Mouse (Mus musculus): ENCODE data around the gene Ptgr1. TPM values are rescaled to one million over a fixed set of nuclear protein-coding genes. Genes with fewer than 3 reads are reported as not detected.
A peak's percentile ranks its signal among the peaks of the same experiment; 100 is the strongest.

Ptgr1 gene
- 3.2 and 4.2 TPM in 2 replicates for polyA plus RNA-seq (2015; fragmentation: Nextera tagmentation; extraction: Ambion mirVana)

DNA sequence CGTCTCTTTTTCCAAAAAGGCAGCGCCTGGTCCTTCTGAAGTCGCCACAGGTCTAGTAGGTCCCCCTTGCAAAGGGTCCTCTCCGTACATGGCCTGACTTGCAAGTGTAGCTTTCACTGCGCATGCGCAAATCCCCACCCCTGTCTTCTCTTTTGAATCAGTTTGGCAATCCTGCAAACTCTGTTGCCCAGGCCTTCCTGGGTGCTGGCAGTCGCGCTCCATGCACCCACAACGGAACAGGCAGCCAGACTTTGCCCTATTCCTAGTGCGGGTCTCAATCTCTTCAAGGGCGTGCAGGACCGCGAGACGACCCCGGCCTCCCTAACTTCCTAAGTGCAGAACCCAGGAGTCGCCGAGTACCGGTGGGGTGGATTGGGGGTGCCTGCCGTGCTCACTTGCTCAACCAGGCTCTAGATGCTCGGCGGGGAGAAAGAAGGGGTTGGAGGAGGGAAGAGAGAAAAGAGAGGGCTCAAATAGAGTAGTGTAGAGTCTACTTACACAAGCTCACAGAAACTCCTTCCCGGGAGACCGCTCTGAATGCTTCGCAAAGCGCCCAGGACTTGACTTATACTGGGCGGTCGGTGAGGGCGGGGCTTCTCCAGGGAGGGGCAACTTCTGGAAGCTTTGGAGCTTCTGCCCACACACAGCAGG lies at the start of gene Ptgr1:
Gene Ptgr1, minus strand, starts transcription at position 580 of the 651 bp plus-strand sequence.
- H3K27ac ChIP-seq, result no peak within 1 kb of the TSS
- peak within 1 kb of the TSS; percentile 37 for H3K9ac ChIP-seq
- no peaks in the 10 kb centered on the region for H3K9me3 ChIP-seq
- ATAC-seq (replicated peaks), result peak; percentile 83
- peaks cover 6% of the 10 kb centered on the region; the same call in 1 of the 2 replicates for H3K27me3 ChIP-seq (replicated peaks)
- H3K36me3 ChIP-seq (replicated peaks), result no peaks in the 10 kb centered on the region
- peaks cover 7% of the 10 kb centered on the region for H3K4me1 ChIP-seq
- WGBS, result 2% methylated on average over 28 of the region's 28 CpGs
- peak within 1 kb of the TSS; percentile 91 for H3K4me2 ChIP-seq
- H3K4me3 ChIP-seq, result peak within 1 kb of the TSS; percentile 46

DNA sequence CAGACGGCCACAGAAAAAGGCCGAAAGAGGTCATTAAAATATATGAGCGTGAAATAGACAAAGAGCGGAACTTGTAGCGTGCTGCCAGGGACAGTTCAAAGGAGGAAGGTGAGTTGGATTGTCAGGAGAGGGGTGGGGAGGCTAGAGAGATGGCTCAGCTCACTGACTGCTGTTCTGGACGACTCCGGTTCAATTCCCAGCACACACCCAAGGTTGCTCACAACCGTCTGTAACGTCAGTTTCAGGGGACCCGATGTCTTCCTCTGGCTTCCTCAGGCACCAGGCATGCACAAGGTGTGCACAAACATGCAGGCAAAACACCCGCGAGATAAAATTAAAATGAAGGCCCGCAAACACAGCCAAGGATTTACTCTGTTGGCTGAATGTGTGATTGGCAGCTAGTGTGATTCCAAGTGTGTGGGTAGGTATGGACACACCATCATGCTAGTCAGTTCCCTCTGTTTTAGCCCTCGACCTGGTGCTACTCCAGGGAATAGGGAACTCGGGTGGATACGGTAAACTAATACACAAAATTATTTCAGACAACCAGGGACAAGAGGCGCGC lies 48.9 kb upstream of the Ptgr1 start:
- Histone ChIP-seq H3K9me3 (no peaks in the 10 kb centered on the region), H3K4me3 (peak overlapping the region; percentile 92), H3K4me2 (peak overlapping the region; percentile 54), H3K27me3 (replicated peaks) (no peaks in the 10 kb centered on the region), H3K9ac (peak overlapping the region; percentile 98), H3K4me1 (peaks cover 12% of the 10 kb centered on the region), H3K27ac (peak overlapping the region; percentile 97), H3K36me3 (replicated peaks) (no peaks in the 10 kb centered on the region)
- WGBS, result 51% methylated on average over 18 of the region's 18 CpGs
- ATAC-seq (replicated peaks), result peak; percentile 53

DNA sequence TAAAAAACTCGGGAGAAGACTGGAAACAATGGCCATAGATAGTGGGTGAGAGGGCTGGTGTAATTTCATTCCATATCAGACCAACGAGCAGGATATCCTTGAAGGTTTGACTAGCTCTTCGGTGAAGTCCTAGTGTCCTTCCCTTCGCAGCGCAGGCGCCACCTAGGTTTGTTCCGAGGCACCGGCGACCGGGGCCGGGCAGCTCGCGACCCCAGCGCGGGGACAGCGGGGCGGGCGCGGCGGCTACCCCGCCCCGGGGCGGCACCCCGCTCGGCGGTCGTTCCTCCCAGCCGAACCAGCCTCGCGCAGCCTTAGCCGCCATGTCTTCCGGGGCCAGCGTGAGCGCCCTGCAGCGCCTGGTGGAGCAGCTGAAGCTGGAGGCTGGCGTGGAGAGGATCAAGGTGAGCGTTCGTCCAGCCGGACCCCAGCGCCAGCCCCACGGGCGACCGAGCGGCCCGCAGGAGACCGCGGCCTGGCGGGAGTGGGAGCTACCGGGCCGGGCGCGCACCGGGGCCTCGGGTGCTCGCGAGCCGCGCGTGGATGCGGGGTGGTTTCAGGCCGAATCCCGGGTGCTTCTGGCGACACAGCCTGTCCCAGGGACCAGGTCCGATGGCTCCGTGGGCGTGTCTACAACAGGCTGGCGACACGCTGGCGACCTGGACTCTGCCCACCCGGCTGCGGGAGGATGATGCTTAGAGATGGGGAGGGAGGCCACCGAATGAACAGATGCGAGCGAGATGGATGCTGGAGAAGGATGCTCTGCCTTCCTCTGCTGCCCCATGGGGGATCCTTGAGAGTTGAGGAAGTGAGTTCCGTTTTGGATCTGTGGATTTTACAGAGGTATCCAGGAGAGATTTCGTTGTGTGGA lies 48.2 kb upstream of the Ptgr1 start, which contains the start of gene Gng10:
Gene Gng10, plus strand, starts transcription at position 171 of the 868 bp plus-strand sequence.
- Histone ChIP-seq H3K9ac (peak within 1 kb of the TSS; percentile 98), H3K9me3 (no peaks in the 10 kb centered on the region), H3K27ac (peak within 1 kb of the TSS; percentile 97), H3K36me3 (replicated peaks) (no peaks in the 10 kb centered on the region), H3K4me2 (peak within 1 kb of the TSS; percentile 54), H3K4me1 (peaks cover 12% of the 10 kb centered on the region), H3K4me3 (peak within 1 kb of the TSS; percentile 92), H3K27me3 (replicated peaks) (no peaks in the 10 kb centered on the region)
- WGBS, result 10% methylated on average over 75 of the region's 76 CpGs
- peak; percentile 92 for ATAC-seq (replicated peaks)

- Histone ChIP-seq H3K27ac (peak overlapping the region; percentile 97), H3K4me2 (peak overlapping the region; percentile 54), H3K36me3 (replicated peaks) (no peaks in the 10 kb centered on the region), H3K9me3 (no peaks in the 10 kb centered on the region), H3K4me1 (peaks cover 12% of the 10 kb centered on the region), H3K27me3 (replicated peaks) (no peaks in the 10 kb centered on the region), H3K4me3 (peak overlapping the region; percentile 92), H3K9ac (peak overlapping the region; percentile 98; the same call in 1 of the 2 replicates)
- peak; percentile 63 for ATAC-seq (replicated peaks)
- WGBS, result 71% methylated on average over 10 of the region's 10 CpGs
Observed at GRCm38 (mm10) chr4:59034325-59034917, 47.5 kb upstream of the Ptgr1 start.

- H3K4me3 ChIP-seq, result no peak overlapping the region
- no peak overlapping the region for H3K4me2 ChIP-seq
- H3K9ac ChIP-seq, result no peak overlapping the region
- WGBS, result 90% methylated on average over 2 of the region's 2 CpGs
- no peaks in the 10 kb centered on the region for H3K4me1 ChIP-seq
- H3K9me3 ChIP-seq, result no peaks in the 10 kb centered on the region
- no peak overlapping the region for H3K27ac ChIP-seq
- H3K27me3 ChIP-seq (replicated peaks), result no peaks in the 10 kb centered on the region
- ATAC-seq (replicated peaks), result no peak
- H3K36me3 ChIP-seq (replicated peaks), result peaks cover 4% of the 10 kb centered on the region; the same call in 1 of the 2 replicates
Observed at GRCm38 (mm10) chr4:59016922-59017321, 30.0 kb upstream of the Ptgr1 start.

- no peaks in the 10 kb centered on the region for H3K27me3 ChIP-seq (replicated peaks)
- no peaks in the 10 kb centered on the region for H3K9me3 ChIP-seq
- no peak overlapping the region for H3K4me2 ChIP-seq
- ATAC-seq (replicated peaks), result no peak
- no peak overlapping the region for H3K4me3 ChIP-seq
- no peak overlapping the region for H3K9ac ChIP-seq
- 91% methylated on average over 3 of the region's 3 CpGs for WGBS
- H3K4me1 ChIP-seq, result no peaks in the 10 kb centered on the region
- H3K36me3 ChIP-seq (replicated peaks), result peaks cover 4% of the 10 kb centered on the region; the same call in 1 of the 2 replicates
- H3K27ac ChIP-seq, result no peak overlapping the region
Observed at GRCm38 (mm10) chr4:59015181-59015580, 28.3 kb upstream of the Ptgr1 start.

GRCm38 (mm10) chr4:59011446-59011845 lies 24.5 kb upstream of the Ptgr1 start:
- no peaks in the 10 kb centered on the region; the same call in 1 of the 2 replicates for H3K4me1 ChIP-seq
- no peaks in the 10 kb centered on the region for H3K27me3 ChIP-seq (replicated peaks)
- H3K36me3 ChIP-seq (replicated peaks), result no peaks in the 10 kb centered on the region
- H3K4me2 ChIP-seq, result no peak overlapping the region
- H3K27ac ChIP-seq, result no peak overlapping the region
- 88% methylated on average over 3 of the region's 3 CpGs for WGBS
- ATAC-seq (replicated peaks), result no peak
- no peak overlapping the region for H3K4me3 ChIP-seq
- no peak overlapping the region for H3K9ac ChIP-seq
- H3K9me3 ChIP-seq, result no peaks in the 10 kb centered on the region

GRCm38 (mm10) chr4:59009696-59010095 lies 22.8 kb upstream of the Ptgr1 start:
- Histone ChIP-seq H3K27ac (no peak overlapping the region), H3K9me3 (no peaks in the 10 kb centered on the region), H3K9ac (no peak overlapping the region), H3K4me1 (peaks cover 12% of the 10 kb centered on the region), H3K36me3 (replicated peaks) (no peaks in the 10 kb centered on the region), H3K4me2 (no peak overlapping the region), H3K27me3 (replicated peaks) (no peaks in the 10 kb centered on the region), H3K4me3 (no peak overlapping the region)
- ATAC-seq (replicated peaks), result no peak
- WGBS, result 69% methylated on average over 4 of the region's 4 CpGs

- 94% methylated on average over 7 of the region's 7 CpGs for WGBS
- H3K4me1 ChIP-seq, result peaks cover 17% of the 10 kb centered on the region
- no peak overlapping the region for H3K27ac ChIP-seq
- H3K4me3 ChIP-seq, result no peak overlapping the region
- H3K27me3 ChIP-seq (replicated peaks), result no peaks in the 10 kb centered on the region
- ATAC-seq (replicated peaks), result no peak
- no peak overlapping the region for H3K9ac ChIP-seq
- H3K4me2 ChIP-seq, result no peak overlapping the region
- no peaks in the 10 kb centered on the region for H3K36me3 ChIP-seq (replicated peaks)
- no peaks in the 10 kb centered on the region for H3K9me3 ChIP-seq
Observed at GRCm38 (mm10) chr4:59009186-59009585, 22.3 kb upstream of the Ptgr1 start.

DNA sequence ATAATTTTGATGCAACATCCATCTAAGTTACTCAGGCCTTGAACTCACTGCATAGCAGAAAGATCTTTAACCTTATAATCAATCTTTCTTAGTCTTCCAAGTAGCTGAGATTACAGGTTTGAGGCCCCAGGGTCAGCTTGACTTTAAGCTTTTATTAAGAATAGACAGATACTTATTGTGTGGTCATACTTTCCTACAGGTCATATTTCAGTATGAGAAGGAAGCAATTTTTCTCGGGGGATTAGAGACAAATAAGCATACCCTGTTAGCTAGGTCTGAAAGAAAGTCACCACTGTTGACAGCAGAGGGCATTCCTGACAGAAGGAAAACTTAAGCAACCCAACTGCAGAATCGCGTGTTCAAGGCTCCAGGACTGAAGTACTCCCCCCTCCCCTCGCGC lies 21.1 kb upstream of the Ptgr1 start:
- WGBS, result 86% methylated on average over 5 of the region's 5 CpGs
- Histone ChIP-seq H3K4me1 (peaks cover 25% of the 10 kb centered on the region), H3K9ac (no peak overlapping the region), H3K4me2 (no peak overlapping the region), H3K36me3 (replicated peaks) (no peaks in the 10 kb centered on the region), H3K9me3 (no peaks in the 10 kb centered on the region), H3K27me3 (replicated peaks) (no peaks in the 10 kb centered on the region), H3K27ac (no peak overlapping the region), H3K4me3 (no peak overlapping the region)
- ATAC-seq (replicated peaks), result no peak

- no peak overlapping the region for H3K4me2 ChIP-seq
- no peak overlapping the region for H3K27ac ChIP-seq
- H3K9ac ChIP-seq, result no peak overlapping the region
- 38% methylated on average over 6 of the region's 6 CpGs for WGBS
- H3K36me3 ChIP-seq (replicated peaks), result no peaks in the 10 kb centered on the region
- H3K9me3 ChIP-seq, result no peaks in the 10 kb centered on the region
- ATAC-seq (replicated peaks), result no peak
- no peaks in the 10 kb centered on the region for H3K27me3 ChIP-seq (replicated peaks)
- peaks cover 29% of the 10 kb centered on the region for H3K4me1 ChIP-seq
- H3K4me3 ChIP-seq, result no peak overlapping the region
Observed at GRCm38 (mm10) chr4:59007016-59007415, 20.1 kb upstream of the Ptgr1 start.

- no peak overlapping the region for H3K4me3 ChIP-seq
- no peak overlapping the region for H3K9ac ChIP-seq
- WGBS, result 67% methylated on average over 8 of the region's 8 CpGs
- peaks cover 29% of the 10 kb centered on the region for H3K4me1 ChIP-seq
- no peak overlapping the region for H3K27ac ChIP-seq
- H3K9me3 ChIP-seq, result no peaks in the 10 kb centered on the region
- H3K4me2 ChIP-seq, result no peak overlapping the region
- no peaks in the 10 kb centered on the region for H3K36me3 ChIP-seq (replicated peaks)
- no peaks in the 10 kb centered on the region for H3K27me3 ChIP-seq (replicated peaks)
- ATAC-seq (replicated peaks), result no peak
Observed at GRCm38 (mm10) chr4:59006211-59006610, 19.3 kb upstream of the Ptgr1 start.
